Mouse (Mus musculus) gastrocnemius, postnatal 4 days (tissue): Measurements from ENCODE around the gene Sept7. TPM values are rescaled to one million over a fixed set of nuclear protein-coding genes. Genes with fewer than 3 reads are reported as not detected.
"Not testable (repeated sequence)": the region's sequence is repeated elsewhere in the genome, so short reads cannot be mapped to it uniquely, and the experiment has no call there.

Source experiments
- DNase-seq, 2 experiments: peaks; one replicate each; pipeline ENCODE4 v3.0.0; 2021 to 2022; ENCODE audit warnings: low spot score in 2 of 2, mixed read lengths in 2 of 2
- total RNA-seq, 2 experiments: library from RNA; stranded (reverse); gene quantifications; 2 replicates each; pipeline ENCODE4 v1.2.3; 2021

Gene Sept7
- total RNA-seq, 2 experiments from 2014 or later = 157 to 170 TPM

GRCm38 (mm10) chr9:25252759-25253477 is 679 bp downstream of the Sept7 start:
- peak; percentile 52 to 66 for DNase-seq

GRCm38 (mm10) chr9:25253478-25253824 is 1.2 kb downstream of the Sept7 start:
- no peak for DNase-seq

DNA sequence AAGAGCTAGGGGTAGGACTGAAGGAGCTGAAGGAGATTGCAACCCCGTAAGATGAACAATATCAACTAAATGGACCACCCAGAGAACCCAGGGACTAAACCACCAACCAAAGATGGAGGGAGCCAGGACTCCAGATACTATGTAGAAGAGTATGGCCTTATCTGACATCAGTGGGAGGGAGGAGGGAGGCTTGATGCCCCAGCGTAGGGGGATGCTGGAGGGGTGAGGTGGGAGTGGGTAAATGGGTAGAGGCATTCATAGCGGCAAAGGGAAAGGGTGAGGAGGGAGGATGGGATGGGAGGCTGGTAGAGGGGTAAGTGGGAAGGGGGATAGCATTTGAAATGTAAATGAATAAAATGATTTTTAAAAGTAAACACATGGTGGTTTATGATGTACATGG is 8.2 kb downstream of the Sept7 start:
- no peak for DNase-seq

- DNase-seq = no peak
Observed at GRCm38 (mm10) chr9:25260979-25261378, 8.7 kb downstream of the Sept7 start.

- no peak for DNase-seq
Observed at GRCm38 (mm10) chr9:25262087-25262486, 9.8 kb downstream of the Sept7 start.

DNA sequence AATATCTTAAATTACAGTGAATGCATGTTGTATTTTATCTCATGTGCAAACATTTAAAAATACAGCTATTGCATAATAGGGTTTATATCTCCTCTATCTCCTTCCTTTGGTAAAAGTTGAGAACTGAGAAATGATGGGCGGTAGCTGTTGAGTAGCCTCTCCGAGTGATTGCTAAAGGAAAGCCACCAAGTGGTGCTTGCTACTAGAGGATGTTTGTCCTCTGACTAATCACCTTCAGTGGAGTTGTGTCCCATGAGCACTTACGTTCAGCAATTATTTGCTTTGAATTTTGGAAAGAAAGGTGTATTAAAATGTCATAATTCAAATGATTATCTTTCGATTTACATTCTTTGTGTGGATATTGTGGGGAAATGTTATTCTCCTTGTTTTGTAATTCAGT is 13.6 kb downstream of the Sept7 start:
- DNase-seq = no peak

DNA sequence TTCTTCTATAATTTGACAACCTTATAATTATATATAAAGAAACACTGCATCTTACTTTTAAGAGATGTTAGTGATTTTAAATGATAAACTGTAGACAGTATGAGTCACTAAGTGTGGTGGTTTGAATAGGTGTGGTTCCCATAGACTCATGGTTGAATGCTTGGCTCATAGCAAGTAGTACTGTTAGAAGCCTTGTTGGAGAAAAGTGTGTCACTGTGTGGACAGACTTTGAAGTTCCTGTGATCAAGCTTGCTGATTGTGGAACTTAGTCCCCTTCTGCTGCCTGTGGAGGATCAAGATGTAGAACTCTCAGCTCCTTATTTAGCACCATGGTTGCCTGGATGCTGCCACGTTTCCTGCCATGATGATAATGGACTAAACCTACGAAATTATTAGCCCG is 14.9 kb downstream of the Sept7 start:
- DNase-seq = no peak

DNA sequence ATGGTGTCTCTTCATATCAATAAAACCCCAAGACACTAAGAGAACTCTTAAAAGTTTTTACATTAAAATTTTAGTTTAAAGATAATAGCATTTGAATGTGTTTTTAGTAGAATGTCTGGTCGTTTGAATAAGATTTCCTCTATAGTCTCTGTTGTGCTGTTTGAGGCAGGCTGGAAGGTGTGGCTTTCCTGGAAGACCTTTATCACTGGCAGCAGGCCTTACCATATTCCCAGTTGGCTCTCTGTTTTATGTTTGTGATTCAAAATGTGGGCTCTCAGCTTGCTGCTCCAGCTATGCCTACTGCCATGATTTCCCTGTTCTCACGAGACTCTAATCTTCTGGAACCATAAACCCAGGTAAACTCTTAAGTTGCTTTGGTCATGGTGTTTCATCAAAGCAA is 15.3 kb downstream of the Sept7 start:
- DNase-seq = no peak

GRCm38 (mm10) chr9:25271902-25272301 is 19.7 kb downstream of the Sept7 start:
- no peak for DNase-seq

DNA sequence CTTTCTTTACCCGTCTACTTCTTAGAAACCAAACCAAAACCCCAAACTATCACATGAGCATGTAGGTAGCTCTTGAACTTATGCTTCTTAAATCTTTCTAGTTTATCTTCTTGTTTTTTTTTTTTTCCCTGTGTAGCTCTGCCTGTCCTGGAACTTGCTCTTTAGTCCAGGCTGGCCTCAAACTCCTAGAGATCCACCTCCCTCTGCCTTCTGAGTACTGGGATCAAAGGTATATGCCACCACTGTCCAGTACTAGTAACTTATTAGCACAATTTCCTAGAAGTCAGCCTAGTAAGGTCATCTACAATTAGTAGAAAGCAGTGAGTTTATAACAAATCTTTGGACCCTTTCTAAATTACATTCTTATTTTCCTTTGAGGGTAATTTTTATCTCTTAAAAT is 37.6 kb downstream of the Sept7 start:
- no peak for DNase-seq

GRCm38 (mm10) chr9:25309505-25310182 is 57.4 kb downstream of the Sept7 start:
- DNase-seq = no peak

DNA sequence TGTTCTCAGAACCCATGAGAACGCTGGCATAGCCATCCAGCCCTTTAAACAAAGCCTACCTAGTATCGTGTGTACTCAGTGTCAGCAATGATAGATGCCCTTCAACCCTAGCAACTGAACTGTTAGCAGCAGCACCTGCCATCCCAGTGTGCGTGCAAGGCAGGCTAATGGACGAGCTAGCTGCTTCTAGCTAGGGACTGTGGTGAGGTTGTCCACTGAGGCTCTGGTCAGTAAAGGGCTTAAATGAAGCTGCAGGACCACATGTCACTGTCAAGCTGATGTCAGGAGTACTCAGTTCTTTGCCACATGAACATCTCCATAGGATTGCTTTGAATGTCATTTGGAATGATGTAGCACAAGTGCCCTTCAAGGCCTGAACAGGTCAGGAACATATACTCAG is 62.1 kb downstream of the Sept7 start:
- DNase-seq = no peak

DNA sequence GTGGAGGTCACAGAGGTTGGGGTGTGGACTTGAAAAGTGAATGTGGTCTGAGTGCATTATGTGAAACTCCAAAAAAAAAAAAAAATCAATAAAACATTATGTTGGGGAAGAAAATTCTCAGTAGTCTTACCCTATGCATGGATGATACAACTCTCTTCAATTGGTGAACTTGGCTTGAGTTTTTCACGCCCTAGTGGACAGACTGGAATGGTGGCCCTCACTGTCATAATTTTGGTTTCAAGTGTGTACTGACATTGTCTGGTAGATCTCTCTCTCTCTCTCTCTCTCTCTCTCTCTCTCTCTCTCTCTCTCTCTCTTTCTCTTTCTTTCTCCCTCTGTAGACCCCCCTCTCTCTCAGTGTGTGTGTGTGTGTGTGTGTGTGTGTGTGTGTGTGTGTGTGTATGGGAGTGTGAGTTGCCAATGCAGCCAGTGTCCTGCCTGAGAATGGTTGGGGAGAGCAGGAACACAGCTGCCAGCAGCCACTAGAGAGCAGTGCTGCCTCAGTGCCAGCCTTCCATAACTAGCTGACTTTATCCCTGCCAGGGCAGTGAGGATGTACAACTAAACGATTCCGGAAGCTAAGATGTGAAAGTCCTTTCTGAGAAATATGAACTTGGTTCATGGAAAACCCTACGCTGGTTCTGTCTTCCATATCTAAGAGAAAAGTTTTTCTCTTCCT is 65.7 kb downstream of the Sept7 start:
- DNase-seq = peak; percentile 21 to 57

GRCm38 (mm10) chr9:25319676-25320075 is 67.4 kb downstream of the Sept7 start:
- not testable (repeated sequence) for DNase-seq

- no peak for DNase-seq
Observed at GRCm38 (mm10) chr9:25327727-25328370, 75.6 kb downstream of the Sept7 start.

DNA sequence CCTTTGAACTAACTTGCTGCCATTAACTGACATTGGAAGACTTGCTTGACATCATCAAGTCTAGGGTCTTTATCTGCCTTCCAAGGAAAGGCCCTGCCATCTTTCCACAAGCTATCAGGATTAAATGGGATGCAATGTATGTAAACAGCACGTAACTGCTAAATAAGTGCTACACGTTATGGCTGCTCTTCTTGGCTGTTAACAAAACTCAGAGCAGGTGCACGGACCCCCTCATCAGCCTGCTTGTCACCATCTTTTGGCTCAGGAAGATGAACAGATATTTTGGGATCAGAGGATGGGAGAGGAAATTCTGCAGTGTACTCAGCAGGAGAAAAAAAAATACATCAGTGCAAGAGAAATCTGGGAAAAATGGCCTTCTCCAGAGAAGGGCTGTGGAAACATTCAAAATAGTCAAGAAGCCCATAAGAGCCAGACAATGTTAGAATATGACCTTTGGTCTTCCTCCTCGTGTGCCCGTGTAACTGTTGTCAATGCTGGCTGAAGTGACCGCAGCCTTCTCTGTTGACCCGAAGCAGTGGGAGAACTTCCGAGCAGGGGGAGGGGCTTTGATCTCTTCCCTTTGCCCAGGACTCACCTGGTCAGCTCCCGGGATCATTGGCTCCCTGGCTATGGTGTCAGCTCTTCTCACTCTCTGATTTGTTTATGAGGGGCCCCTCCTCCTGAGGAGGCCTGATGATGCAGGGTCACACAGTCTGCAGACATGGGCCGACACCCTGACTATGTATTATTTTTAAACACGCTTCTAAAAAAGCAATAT is 76.9 kb downstream of the Sept7 start:
- DNase-seq = no peak

DNA sequence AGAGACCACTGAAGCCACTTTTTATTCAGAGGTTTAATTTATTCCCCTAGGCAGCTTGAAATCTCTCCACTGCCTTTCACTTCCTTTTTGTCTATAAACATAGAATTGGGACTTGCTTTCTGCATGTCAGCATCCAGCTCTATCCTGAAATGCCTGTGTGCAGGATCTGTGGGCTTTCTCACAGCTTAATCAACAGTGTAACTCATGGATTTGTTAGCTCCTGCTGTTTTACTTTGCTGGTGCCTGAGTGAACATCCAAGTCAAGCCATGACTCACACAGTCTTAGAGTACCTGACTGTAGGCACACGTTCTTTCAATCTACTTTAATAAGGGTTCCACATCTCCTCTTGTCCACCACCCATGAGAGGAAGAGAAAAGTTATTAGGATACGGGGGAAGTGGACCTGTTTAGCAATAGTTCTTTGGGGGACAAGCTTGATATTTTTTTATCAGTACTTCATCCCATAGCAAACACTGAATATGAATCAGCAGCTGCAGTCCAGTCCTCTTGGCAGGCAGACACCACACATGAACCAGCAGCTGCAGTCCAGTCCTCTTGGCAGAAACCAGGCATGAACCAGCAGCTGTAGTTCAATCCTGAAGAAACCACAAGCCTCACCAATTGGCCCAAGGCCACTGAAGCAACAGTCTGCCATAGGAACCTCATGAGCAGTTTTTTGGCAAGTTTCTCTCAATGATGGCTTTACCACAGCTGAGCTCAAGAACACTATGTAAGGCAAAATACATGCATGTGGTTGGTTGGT is 85.4 kb downstream of the Sept7 start:
- peak in 1 of 2 experiments; percentile 43 for DNase-seq

GRCm38 (mm10) chr9:25340412-25340811 is 88.2 kb downstream of the Sept7 start:
- no peak for DNase-seq

DNA sequence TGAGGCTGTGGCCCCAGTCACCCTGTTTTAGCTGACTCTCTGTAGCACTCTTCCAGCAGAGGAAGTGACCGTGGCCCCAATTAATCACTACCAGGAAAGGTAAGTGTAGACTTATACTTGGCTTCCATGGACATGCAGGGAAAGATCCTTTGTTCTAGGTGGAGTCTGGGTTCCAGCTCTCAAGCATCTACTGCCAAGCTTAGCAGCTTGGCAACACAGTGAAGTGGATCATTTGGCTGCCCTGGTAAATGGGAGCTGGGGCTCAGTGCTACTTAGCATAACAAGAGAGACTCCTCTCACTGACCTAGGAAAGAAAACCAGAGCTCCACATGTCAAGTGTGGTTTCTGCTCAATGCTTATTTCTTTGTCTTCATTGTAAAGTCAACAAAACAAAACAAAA is 101.5 kb downstream of the Sept7 start:
- DNase-seq = no peak

DNA sequence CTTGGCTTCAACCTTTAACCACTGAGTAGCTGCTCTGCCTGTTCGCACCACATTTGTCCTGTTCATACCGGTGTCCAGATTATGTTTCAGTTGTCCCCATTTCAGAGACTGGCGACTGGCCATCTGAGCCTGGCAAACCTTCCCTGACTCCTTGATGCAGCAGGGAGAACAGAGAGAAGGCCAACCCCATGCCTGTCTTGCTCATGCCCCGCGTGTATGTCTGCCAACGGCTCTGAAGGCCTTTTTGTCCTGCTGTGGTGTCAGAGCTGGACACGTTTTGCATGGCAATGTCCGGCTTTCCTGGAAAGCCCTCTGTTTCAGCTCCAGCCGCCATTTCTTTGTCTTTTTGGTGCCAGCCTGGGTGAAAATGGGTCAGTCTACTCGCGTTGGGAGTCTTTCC is 103.6 kb downstream of the Sept7 start:
- peak in 1 of 2 experiments; percentile 32 for DNase-seq
